Mouse (Mus musculus) left cerebral cortex, adult 8-10 months (tissue): ENCODE data around the gene Fgd5. TPM values are rescaled to one million over a fixed set of nuclear protein-coding genes. Genes with fewer than 3 reads are reported as not detected.
"Not testable (repeated sequence)": the region's sequence is repeated elsewhere in the genome, so short reads cannot be mapped to it uniquely, and the experiment has no call there.

ENCODE experiments used
- DNase-seq, 2 experiments: peaks; one replicate each; pipeline ENCODE4 v3.0.0; 2022; ENCODE audit warnings: low spot score in 2 of 2
- total RNA-seq, 4 experiments: library from RNA; stranded (reverse); gene quantifications; 2 replicates each; pipeline ENCODE4 v1.2.4; 2022

The Fgd5 gene
- total RNA-seq, 4 experiments from 2014 or later = 4.9 to 6.1 (median 5.6) TPM

DNA sequence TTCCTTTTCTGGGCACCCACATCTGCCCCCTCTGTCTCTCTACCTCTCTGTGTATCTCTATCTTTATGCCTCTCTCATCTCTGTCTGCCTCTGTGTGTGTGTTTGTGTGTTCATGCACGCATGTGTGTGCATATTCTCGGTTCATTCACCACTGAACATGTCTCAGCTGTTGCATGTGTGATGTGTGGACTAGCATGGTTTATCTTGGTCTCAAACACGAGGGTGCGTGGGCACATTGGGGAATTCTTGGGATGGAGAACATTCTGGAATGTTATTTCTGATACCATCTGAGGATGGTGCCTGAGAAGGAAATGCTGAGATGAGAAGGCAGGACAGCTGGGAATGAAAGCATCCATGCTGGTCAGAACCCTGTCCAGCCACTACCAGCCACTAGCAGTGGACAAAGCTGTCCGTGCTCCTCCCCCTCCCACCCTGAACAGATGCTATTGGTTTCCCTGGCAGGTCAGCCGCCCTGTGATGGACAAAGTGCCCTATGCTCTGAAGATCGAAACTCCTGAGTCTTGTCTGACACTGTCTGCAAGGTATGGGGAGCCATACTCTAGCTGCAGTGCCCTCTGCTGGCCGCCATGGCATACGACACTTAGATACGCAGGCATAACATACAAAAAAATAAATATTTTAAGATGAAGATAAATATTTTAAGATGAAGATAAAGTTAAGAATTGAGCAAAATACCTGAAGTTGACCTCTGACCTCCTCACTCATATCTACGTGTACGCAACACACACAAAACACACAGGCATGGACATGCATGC, 87.2 kb downstream of the Fgd5 start:
- DNase-seq = peak in 1 of 2 experiments; percentile 35

DNA sequence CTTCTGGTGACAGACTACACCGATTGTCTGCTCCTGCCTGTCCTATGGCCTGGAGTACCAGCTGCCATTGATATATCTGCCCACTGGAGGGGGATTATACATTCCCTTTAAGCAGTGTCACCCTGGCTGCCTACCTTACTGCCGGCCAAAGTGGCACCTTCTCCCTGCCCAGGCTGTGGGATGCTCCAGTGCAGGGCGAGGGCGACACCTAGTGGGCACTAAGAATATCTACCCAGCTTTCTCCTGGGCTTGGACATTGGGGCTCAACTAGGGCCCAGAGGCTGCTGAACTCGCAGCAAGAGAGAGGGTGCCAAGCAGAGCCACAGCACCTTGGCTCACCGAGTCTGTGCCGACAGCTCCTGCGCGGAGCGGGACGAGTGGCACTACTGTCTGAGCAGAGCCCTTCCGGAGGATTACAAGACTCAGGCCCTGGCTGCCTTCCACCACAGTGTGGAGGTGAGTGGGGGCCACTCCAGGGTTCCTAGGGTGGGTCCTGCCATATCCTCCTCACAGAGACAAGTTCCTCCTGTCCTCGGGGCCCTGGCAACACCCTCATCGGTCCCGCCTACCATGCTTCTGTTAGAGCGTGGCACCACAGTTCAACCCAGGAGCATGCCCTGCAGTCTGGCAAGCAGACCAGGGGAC, 88.6 kb downstream of the Fgd5 start:
- peak in 1 of 2 experiments; percentile 54 for DNase-seq

DNA sequence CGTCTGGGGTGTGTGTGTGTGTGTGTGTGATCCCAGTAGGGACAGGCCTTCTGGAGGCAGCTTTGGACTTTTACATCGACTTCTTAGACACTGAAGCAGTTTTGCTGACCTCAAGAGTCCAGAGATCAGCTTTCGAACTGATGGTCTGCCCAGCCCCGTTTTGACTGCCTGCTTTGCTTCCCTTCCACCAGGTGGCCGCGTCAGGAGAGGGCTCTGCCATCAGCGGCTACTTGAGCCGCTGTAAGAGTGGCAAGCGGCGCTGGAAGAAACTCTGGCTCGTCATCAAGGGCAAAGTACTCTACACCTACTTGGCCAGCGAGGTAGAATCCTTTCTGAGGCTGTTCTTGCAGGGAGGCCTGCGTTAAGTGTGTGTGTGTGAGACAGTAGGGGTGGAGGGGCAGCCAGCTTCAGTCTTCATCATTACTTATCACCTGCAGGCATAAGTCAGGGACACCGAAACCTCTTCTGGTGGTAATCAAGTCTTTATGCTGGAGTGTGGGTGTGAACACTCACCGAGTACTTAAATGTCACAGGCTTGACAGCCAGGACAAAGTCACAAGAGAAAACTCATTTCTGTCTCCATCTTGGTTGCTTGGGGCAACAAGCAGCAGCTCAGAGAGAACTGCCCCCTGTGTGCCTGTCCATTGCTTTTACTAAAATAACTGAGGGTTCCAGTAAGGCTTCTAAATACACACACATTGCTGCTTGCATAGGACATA, 92.6 kb downstream of the Fgd5 start:
- no peak for DNase-seq

DNA sequence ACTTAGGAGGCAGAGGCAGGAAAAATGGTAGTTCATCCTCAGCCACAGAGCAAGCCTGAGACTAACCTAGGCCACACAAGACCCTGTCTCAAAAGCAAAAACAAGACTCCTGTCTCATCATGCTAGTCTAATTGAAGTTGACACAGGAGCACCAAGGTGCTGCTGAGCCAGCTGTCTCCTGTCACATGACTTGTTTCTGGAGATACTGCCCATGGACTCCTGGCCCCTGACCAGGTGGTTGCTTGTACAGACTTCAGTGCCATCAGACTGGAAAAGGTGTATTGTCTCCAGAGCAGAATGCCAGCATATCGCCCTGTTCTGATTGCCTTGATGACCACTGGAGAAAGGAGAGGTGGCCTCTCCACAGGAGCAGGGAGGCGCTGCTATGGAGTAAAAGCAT, 102.1 kb downstream of the Fgd5 start:
- DNase-seq = no peak

DNA sequence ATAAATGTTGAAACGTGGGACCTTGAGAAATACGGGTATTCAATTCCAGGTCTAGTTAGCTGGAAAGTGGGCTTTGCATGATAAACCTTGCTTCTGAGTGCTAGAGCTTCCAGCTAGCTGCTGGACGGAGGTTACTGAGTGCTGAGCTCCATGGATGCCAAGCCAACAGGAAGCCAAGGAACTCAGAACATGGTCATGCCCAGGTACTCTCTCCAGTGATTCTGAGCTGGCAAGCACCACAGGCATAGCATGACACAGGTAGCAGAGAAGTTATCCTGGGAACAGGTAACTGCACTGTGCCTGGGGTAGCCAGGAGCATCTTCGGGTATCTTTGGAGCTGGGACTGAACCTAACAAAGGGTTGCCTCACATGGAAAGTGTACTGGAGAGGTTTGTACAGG, 104.1 kb downstream of the Fgd5 start:
- DNase-seq = no peak

DNA sequence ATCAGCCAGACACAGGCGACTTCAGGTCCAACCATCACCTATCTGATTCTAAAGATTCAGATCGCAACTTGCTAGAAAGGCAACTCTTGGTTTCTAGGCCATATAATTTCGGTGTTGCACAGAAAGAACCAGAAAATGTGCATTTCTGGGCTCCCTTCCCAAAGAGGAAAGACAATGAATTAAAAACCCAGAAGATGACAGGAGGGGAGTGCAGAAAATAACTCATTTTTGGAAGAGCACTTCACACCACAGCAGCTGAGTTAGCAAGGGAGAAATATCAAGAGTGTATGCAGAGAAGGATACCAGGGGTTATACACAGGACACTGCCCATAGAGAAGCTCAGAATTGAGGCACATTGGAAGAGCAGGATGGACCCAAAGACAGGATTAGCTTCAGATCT, 106.3 kb downstream of the Fgd5 start:
- no peak for DNase-seq

DNA sequence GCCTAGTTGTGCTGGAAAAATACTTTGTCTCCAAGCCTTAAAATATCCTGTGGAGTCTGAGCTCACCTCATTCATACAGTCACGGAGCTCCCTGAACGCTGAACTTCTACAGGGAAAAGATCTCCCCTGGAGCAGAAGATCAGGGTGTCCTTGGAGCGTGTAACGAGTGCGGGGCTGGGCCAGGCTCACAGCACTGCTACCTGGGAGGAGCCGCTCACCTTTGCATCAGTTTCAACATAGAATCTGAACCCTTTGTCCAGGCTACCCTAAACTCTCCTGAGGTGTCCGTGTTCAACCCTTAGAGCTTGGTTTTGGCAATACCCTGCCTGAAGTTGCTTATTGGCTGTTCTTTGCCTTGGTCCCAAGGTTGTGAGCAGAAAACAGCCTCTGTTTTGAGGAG, 110.5 kb downstream of the Fgd5 start:
- DNase-seq = not testable (repeated sequence)

DNA sequence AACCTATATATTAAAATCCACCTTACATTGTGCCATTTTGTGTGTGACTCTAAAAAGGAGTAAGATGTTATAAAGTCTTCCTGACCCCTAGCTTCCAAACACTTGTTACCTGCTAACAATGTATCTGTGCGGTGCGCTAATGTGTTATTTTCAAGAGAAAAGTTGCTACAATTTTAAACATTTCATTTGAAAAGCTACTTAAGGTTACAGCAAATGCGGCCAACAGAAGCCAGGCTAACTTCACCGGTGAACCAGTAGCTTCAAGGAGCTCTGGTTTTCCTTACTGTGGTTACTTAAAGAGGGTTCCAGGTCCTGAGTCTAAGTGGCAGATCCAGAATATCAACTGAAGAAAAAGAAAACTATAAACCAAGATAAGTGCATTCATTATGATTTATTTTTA, 111.3 kb downstream of the Fgd5 start:
- no peak for DNase-seq

DNA sequence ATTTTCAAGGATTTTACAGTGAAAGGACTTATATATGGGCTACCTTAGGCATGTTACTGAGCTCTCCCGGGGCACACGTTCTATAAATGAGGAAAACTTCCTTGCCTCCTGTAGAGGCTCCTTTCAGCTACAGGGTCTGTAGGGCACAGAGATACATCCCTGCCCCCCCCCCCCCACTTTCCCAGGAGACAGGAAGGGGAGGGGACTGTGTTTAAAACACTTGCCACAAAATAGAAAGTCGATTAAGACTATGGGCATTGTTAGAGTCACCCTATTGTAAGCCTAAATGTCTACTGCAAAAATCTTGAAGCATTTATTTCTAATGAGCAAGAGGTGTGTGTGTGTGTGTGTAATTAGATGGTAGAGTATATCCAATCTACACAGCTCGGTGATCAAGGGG, 111.8 kb downstream of the Fgd5 start:
- no peak for DNase-seq

DNA sequence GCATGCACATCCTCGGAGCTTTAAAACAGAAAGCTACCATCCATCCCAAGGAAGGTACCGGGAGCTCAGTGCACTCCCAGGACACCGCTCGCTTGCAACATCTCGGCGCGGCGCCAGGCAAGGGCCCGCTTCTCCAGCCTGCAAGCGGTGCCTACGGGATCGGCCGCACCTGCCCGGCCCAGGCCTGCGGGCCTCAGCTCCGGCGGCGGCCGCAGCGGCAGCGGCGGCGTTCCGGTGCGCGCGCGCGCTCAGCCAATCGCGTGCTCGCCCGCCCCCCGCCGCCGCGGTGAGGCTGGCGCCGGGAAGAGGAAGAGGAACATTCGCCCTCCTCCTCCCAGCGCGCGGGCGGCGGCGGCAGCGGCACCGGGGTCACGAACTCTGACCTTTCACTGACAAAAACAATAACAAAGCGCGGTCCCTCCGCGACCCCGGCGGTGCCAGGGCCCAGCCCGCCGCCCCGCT, 112.5 kb downstream of the Fgd5 start, which contains the start of gene Nr2c2:
Gene Nr2c2 (plus strand): TSS at position 261 of the 462 bp plus-strand sequence.
- peak; percentile 71 to 88 for DNase-seq

DNA sequence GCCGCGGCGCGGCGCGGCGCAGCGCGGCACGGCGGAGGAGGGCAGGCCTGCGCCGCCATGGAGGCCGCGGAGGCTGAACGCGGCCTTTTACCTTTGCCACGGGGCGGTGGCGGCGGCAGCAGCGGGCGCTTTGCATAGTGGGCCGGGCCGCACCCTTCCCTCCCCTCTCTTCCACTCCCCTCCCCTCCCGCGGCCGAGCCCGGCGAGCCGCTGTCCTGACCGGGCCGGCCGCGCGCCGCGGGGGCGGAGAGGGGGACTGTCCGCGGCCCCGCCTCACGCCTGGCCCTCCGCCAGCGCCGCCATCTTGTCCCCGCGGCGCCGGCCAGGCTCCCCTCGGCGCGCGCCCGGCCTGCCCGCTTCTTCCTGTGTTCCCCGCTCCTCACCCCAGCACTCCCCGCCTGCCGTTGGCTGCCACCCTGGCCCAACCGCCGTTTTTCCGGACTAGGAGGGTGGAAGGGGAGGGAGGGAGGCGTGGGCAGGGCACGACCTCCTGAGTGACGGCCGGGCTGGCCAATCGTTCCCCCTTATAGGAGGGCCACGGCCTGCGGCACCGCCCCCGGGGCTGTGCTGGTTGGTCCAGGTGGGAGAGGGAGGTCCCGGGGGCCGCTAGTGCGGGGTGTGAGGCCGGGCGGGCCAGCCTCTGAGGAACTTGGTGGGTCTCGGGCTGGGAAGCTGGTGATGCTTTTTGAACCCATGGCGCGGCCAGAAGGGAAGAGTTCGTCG, 113.2 kb downstream of the Fgd5 start:
- DNase-seq = peak; percentile 99 to 100

DNA sequence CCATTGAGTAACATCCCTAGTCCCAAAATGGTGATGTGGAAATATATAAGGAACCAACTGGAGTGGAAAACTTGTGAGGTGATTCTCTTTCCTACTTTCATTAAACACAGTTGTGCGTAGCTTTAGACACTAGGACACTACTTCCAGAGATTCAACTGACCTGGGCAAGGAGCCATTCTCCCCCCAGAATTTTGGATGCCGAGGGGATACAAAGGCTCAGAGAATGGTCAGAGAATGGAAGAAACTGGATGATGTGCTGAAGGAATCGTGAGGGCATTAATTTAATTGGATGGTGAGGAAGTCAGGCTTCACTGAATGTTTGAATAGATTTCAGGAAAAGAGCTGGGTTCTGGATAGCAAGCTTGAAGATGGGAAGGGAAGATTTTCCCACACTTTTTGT, 114.1 kb downstream of the Fgd5 start:
- DNase-seq = no peak

DNA sequence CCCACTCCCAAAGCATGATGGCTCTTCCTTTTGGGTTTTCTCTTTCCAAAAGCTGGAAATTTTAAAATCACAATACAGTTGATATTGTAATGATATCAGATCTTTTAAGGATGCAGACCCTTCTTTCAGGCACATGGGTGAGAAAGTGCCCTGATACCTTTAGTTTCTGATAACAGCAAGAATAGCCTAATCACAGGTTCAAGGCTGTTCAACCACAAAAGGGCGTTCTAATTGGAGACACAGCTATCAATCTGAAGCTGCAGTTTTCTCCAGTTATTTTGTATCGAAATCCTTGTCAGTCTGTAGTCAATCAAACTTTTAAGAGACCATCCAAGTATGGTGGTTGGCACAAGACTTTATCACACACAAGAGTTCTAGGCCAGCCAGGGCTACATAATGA, 115.2 kb downstream of the Fgd5 start:
- no peak for DNase-seq

DNA sequence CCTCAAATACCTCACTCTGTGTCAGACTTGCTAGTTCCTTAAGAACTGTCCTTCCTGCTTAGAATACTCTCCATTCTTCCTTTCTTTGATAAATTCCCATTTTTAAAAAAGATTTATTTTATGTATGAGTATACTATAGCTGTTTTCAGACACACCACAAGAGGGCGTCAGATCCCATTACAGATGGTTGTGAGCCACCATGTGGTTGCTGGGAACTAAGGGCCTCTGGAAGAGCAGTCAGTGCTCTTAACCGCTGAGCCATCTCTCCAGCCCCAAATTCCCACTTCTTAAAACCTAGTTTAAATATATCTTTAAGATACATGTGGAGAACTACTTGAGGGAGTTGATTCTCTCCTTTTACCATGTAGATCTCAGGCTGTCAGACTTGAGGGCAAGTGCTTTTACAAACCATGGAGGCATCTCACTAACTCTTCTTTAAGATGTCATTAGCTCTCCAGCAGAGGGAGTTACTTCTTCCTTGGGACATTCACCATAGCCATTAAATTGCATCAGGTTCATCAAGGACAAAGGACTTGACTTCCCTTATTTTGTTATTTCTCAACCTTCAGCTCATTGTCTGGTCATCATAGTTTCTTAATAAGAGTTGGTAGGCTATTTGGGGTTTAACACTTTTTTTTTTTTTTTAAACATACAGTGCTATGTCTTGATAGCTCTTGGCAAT, 122.1 kb downstream of the Fgd5 start:
- DNase-seq = no peak

DNA sequence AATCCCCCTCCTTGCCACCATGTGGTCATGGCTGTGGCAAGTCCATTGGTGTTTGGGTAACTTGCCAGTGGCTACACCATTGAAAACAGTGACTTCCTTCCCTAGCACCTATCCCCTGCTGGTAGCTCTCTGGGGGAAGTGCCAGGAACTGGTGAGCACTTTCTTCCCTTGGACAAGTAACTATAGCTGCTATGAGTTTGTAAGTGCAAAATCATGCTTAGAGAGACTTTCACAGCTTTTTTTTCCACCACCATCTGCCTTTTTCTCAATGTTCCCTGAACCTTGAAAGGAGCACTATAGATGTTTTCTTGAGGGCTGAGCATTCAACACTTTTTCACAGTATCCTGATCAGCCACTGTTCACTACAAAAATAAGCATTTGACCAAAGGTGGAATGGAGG, 145.9 kb downstream of the Fgd5 start:
- DNase-seq = no peak

Other genes starting within 250 kb of the Fgd5 start
- gene Grip2, start 151.6 kb upstream of the Fgd5 start, total RNA-seq = 10 to 100 TPM; 16.3 to 22.1 (median 19.0) TPM
- 10 to 100 TPM; 23.1 to 27.9 (median 24.8) TPM for gene Ccdc174, start 100.8 kb upstream of the Fgd5 start, total RNA-seq
- 1 to 10 TPM; 1.9 to 3.4 (median 2.9) TPM for gene 4930590J08Rik, start 76.1 kb upstream of the Fgd5 start, total RNA-seq
- gene Nr2c2, start 112.5 kb downstream of the Fgd5 start, total RNA-seq = 100 to 1,000 TPM in 2 of 4 experiments, 10 to 100 TPM in 2; 95.4 to 112 (median 101) TPM
- 10 to 100 TPM; 44.6 to 59.2 (median 48.9) TPM for gene Mrps25, start 205.2 kb downstream of the Fgd5 start, total RNA-seq
- gene Rbsn, start 236.0 kb downstream of the Fgd5 start, total RNA-seq = 10 to 100 TPM; 38.0 to 42.8 (median 40.1) TPM